15 mouse cellular contexts compared by ENCODE assay signal in genomic region chr4:153633260-153633659, GRCm38 (mm10).
DNase-seq lines count a peak whose midpoint lies in the region; ATAC-seq lines count a peak whose summit lies in the region.
"Had no signal": no experiment of that assay in that cellular context is flagged by ENCODE, and none has a peak within 500 bp of the region (broad histone marks: within the 10 kb centered on the region; RNA-seq: fewer than 3 reads in every experiment).

No protein-coding gene starts in this region.

- H3K9ac ChIP-seq in embryonic facial prominence, embryonic 11.5 days (replicated peaks; ENCODE audit: low read length), result no peak overlapping the region
- no peak overlapping the region for H3K9ac ChIP-seq in hindbrain, embryonic 15.5 days
- H3K9ac ChIP-seq: embryonic facial prominence, embryonic 15.5 days; liver, embryonic 14.5 days; neural tube, embryonic 15.5 days had no signal

- H3K4me1 ChIP-seq in embryonic facial prominence, embryonic 11.5 days (ENCODE audit: control insufficient read depth, insufficient read depth, low read length), result no peaks in the 10 kb centered on the region
- peaks cover 23% of the 10 kb centered on the region for H3K4me1 ChIP-seq in hindbrain, embryonic 15.5 days (replicated peaks)
- H3K4me1 ChIP-seq: embryonic facial prominence, embryonic 15.5 days had no signal

- DNase-seq in right cerebral cortex, adult 18-20 months, result peak; percentile 37
- DNase-seq in right cerebral cortex, postnatal 25 days, result no peak
- peak; percentile 16 for DNase-seq in embryonic facial prominence, embryonic 11.5 days (ENCODE audit: low spot score)
- no peak for DNase-seq in ovary, postnatal 14 days (ENCODE audit: low spot score)
- no peak for DNase-seq in urinary bladder, postnatal 25 days (ENCODE audit: low spot score)
- no peak for DNase-seq in adrenal gland, postnatal 25 days
- DNase-seq: adrenal gland, postnatal 10 days; cerebellum, postnatal 36 days; heart, adult 11 months; kidney, postnatal 10 days had no signal

- H3K36me3 ChIP-seq in embryonic facial prominence, embryonic 11.5 days (replicated peaks; ENCODE audit: control insufficient read depth, insufficient read depth, low read depth, low read length), result no peaks in the 10 kb centered on the region
- no peaks in the 10 kb centered on the region for H3K36me3 ChIP-seq in hindbrain, embryonic 15.5 days
- H3K36me3 ChIP-seq: embryonic facial prominence, embryonic 15.5 days; neural tube, embryonic 15.5 days had no signal

- H3K9me3 ChIP-seq in embryonic facial prominence, embryonic 11.5 days (replicated peaks; ENCODE audit: control insufficient read depth, low read length), result no peaks in the 10 kb centered on the region
- H3K9me3 ChIP-seq in hindbrain, embryonic 15.5 days, result no peaks in the 10 kb centered on the region
- H3K9me3 ChIP-seq: embryonic facial prominence, embryonic 15.5 days had no signal

- H3K27ac ChIP-seq in embryonic facial prominence, embryonic 11.5 days (replicated peaks; ENCODE audit: low read depth, low read length), result no peak overlapping the region
- peak overlapping the region; percentile 43 for H3K27ac ChIP-seq in hindbrain, embryonic 15.5 days (replicated peaks)
- H3K27ac ChIP-seq: embryonic facial prominence, embryonic 15.5 days; liver, embryonic 14.5 days; neural tube, embryonic 15.5 days had no signal

- no peak overlapping the region for H3K4me3 ChIP-seq in embryonic facial prominence, embryonic 11.5 days (ENCODE audit: low read depth, low read length)
- H3K4me3 ChIP-seq in hindbrain, embryonic 15.5 days, result no peak overlapping the region
- H3K4me3 ChIP-seq: embryonic facial prominence, embryonic 15.5 days; neural tube, embryonic 15.5 days had no signal

- no peaks in the 10 kb centered on the region for H3K27me3 ChIP-seq in embryonic facial prominence, embryonic 11.5 days (ENCODE audit: control insufficient read depth, insufficient read depth, low read length)
- no peaks in the 10 kb centered on the region for H3K27me3 ChIP-seq in hindbrain, embryonic 15.5 days
- H3K27me3 ChIP-seq: embryonic facial prominence, embryonic 15.5 days; neural tube, embryonic 15.5 days; Patski had no signal

- H3K4me2 ChIP-seq in embryonic facial prominence, embryonic 11.5 days (ENCODE audit: low read depth, low read length), result no peak overlapping the region
- H3K4me2 ChIP-seq in hindbrain, embryonic 15.5 days, result no peak overlapping the region
- H3K4me2 ChIP-seq: embryonic facial prominence, embryonic 15.5 days; neural tube, embryonic 15.5 days had no signal

- 11% methylated on average over 5 of the region's 5 CpGs for WGBS in embryonic facial prominence, embryonic 11.5 days
- WGBS in hindbrain, embryonic 15.5 days, result 11% methylated on average over 5 of the region's 5 CpGs

- no peak for ATAC-seq in embryonic facial prominence, embryonic 11.5 days (replicated peaks; ENCODE audit: insufficient number of reproducible peaks, low FRiP score, low TSS enrichment, low read depth)
- ATAC-seq in hindbrain, embryonic 15.5 days (ENCODE audit: low FRiP score, low read depth), result no peak
- ATAC-seq: Patski had no signal

Comparison
In these comparisons a context has a peak if more than half of its experiments do, and no peak if none do; other contexts are left out.
1. DNase-seq: peak in right cerebral cortex, adult 18-20 months (single experiment) and embryonic facial prominence, embryonic 11.5 days (single experiment); none in right cerebral cortex, postnatal 25 days (single experiment), ovary, postnatal 14 days (single experiment), urinary bladder, postnatal 25 days (single experiment) and adrenal gland, postnatal 25 days (single experiment).